Mouse (Mus musculus) leukemia stem cell, adult 10-12 weeks (primary cell): Measurements from ENCODE around the gene Olfr152. TPM values are rescaled to one million over a fixed set of nuclear protein-coding genes. Genes with fewer than 3 reads are reported as not detected.

Experiments used
- polyA plus RNA-seq: library from polyadenylated mRNA; stranded (reverse); fragments of >175 nt; gene quantifications from 2 replicates; pipeline ENCODE4 v1.2.3, GENCODE M21; 2012; ENCODE audit warnings: low replicate concordance

The Olfr152 gene
- polyA plus RNA-seq: not detected in 2 replicates

GRCm38 (mm10) chr2:87779183-87779582 lies at the start of gene Olfr152:
Gene Olfr152 (plus strand): TSS chr2:87779483.

DNA sequence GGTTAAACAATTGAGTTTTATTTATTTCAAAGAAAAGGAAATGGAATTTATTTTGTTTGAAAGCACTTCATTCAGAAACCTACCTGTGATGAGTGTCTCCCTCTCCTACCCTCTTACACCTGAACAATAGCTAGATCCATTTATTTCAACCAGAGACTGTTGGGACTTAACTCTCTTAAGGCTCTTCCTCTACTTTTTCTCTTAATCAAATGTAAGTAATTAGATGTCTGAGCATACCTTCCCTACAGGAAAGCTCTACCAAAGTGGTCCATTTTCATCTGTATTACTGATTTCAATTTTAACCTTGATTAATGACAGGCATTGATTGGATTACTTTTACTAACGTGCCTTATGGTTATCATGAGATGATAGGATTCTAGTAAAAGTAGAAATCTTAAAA lies 39.4 kb upstream of the Olfr152 start, which contains the start of gene Olfr1138:
Gene Olfr1138, minus strand, starts transcription at position 101 of the 400 bp plus-strand sequence.

DNA sequence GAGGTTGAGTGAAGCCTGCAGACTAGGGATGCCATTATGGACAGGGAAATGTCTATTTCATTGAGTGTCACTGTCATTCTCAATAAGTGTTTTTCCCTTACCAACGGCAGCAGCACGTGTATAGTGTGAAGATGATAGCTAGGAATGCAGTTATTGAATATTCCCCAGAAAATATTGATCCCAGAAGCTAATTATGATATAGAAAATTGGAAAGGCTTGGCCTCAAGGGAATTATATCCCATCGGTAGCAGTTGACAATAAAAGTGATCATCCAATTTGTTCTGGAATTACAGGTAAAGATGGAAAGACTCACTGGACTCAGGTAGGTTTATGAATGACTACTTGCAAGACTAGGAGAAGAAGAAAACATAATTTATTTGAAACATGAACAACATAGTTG lies 35.8 kb upstream of the Olfr152 start, which contains the start of gene Olfr1140:
Gene Olfr1140, plus strand, starts transcription at position 301 of the 400 bp plus-strand sequence.

GRCm38 (mm10) chr2:87753891-87754290 lies 25.4 kb upstream of the Olfr152 start, which contains the start of gene Olfr1141:
Gene Olfr1141 (minus strand): TSS chr2:87753991.

DNA sequence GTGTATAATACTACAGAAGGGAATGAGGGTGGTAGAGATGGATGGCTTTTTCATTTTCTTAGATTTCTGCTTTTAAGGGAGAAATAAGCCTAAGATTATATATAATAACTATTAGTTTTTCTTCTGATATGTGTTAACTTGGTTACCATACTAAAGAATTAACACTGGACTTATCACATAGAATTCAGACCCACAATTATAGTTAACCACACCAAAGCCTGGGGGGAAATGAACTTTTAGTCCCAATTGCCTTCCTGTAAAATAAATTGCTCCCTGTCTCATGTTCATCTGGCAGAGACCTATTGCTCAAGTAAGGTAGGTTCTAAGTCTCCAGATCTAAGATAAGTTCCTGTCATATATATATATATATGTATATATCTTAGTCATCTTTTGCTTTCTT lies 21.0 kb downstream of the Olfr152 start, which contains the start of gene Olfr1143:
Gene Olfr1143, plus strand, starts transcription at position 301 of the 400 bp plus-strand sequence.

DNA sequence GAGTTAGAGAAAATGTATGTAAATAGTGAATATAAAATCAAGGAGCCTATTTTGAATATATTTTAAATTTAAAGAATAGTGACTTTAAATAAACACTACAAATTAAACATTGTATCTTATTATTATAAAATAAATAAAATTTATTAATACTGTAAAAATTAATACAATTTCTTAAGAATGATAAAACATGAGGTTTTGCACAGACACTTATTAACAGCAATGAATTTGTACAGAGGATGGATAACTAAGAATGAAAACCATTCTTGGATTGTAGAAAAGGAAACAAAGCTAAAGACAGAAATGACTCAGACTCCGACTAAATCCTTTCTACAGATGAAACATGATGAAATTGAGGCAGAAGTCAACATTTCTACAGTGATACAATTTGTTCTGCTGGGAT lies 30.2 kb downstream of the Olfr152 start, which contains the start of gene Olfr1145:
Gene Olfr1145, plus strand, starts transcription at position 301 of the 400 bp plus-strand sequence.

GRCm38 (mm10) chr2:87830233-87830632 lies 51.0 kb downstream of the Olfr152 start, which contains the start of gene Olfr1148:
Gene Olfr1148 (plus strand): TSS chr2:87830533.

Other genes starting within 250 kb of the Olfr152 start
- gene Olfr153, start 247.7 kb upstream of the Olfr152 start, polyA plus RNA-seq: not detected in 2 replicates
- gene Olfr1128, start 233.9 kb upstream of the Olfr152 start, polyA plus RNA-seq: not detected in 2 replicates
- gene Olfr1129, start 205.6 kb upstream of the Olfr152 start, polyA plus RNA-seq: not detected in 2 replicates
- gene Olfr1130, start 173.3 kb upstream of the Olfr152 start, polyA plus RNA-seq: 0.07 TPM in 1 of 2 replicates, not detected in the other
- gene Olfr1131, start 152.4 kb upstream of the Olfr152 start, polyA plus RNA-seq: not detected in 2 replicates
- not detected in 2 replicates for gene Olfr1132, start 141.9 kb upstream of the Olfr152 start, polyA plus RNA-seq
- gene Olfr1133, start 132.1 kb upstream of the Olfr152 start, polyA plus RNA-seq: not detected in 2 replicates
- gene Olfr1134, start 121.0 kb upstream of the Olfr152 start, polyA plus RNA-seq: not detected in 2 replicates
- gene Olfr1135, start 105.8 kb upstream of the Olfr152 start, polyA plus RNA-seq: not detected in 2 replicates
- gene Olfr1136, start 85.5 kb upstream of the Olfr152 start, polyA plus RNA-seq: not detected in 2 replicates
- gene Olfr1137, start 66.3 kb upstream of the Olfr152 start, polyA plus RNA-seq: not detected in 2 replicates
- not detected in 2 replicates for gene Olfr1138, start 39.5 kb upstream of the Olfr152 start, polyA plus RNA-seq
- gene Olfr1140, start 35.7 kb upstream of the Olfr152 start, polyA plus RNA-seq: not detected in 2 replicates
- not detected in 2 replicates for gene Olfr1141, start 25.5 kb upstream of the Olfr152 start, polyA plus RNA-seq
- not detected in 2 replicates for gene Olfr1143, start 21.1 kb downstream of the Olfr152 start, polyA plus RNA-seq
- not detected in 2 replicates for gene Olfr1145, start 30.3 kb downstream of the Olfr152 start, polyA plus RNA-seq
- not detected in 2 replicates for gene Olfr1148, start 51.0 kb downstream of the Olfr152 start, polyA plus RNA-seq
- gene Olfr1150-ps1, start 64.5 kb downstream of the Olfr152 start, polyA plus RNA-seq: not detected in 2 replicates
- gene Olfr1151, start 76.4 kb downstream of the Olfr152 start, polyA plus RNA-seq: not detected in 2 replicates
- gene Olfr1152, start 87.0 kb downstream of the Olfr152 start, polyA plus RNA-seq: not detected in 2 replicates
- not detected in 2 replicates for gene Olfr1153, start 115.5 kb downstream of the Olfr152 start, polyA plus RNA-seq
- not detected in 2 replicates for gene Olfr1154, start 125.7 kb downstream of the Olfr152 start, polyA plus RNA-seq
- gene Olfr1155, start 165.7 kb downstream of the Olfr152 start, polyA plus RNA-seq: not detected in 2 replicates
- gene Olfr1156, start 173.6 kb downstream of the Olfr152 start, polyA plus RNA-seq: not detected in 2 replicates
- not detected in 2 replicates for gene Olfr1157, start 188.8 kb downstream of the Olfr152 start, polyA plus RNA-seq
- gene Olfr74, start 195.2 kb downstream of the Olfr152 start, polyA plus RNA-seq: not detected in 2 replicates
- gene Olfr1158, start 210.6 kb downstream of the Olfr152 start, polyA plus RNA-seq: not detected in 2 replicates
- gene Olfr1160, start 228.8 kb downstream of the Olfr152 start, polyA plus RNA-seq: not detected in 2 replicates
- gene Olfr1161, start 243.3 kb downstream of the Olfr152 start, polyA plus RNA-seq: not detected in 2 replicates